Mouse (Mus musculus): ENCODE results near the gene Scn4a.

GRCm38 (mm10) chr11:106290376-106290775, 62.7 kb downstream of the Scn4a start:
- TF ChIP-seq CTCF (IDR thresholded peaks at IDR 0.05; ENCODE audit: low read depth, low read length) (no peak), GATA1 (IDR thresholded peaks at IDR 0.05; ENCODE audit: borderline replicate concordance, low read length) (no peak), TAL1 (conservative IDR thresholded peaks at IDR 0.05; ENCODE audit: low read depth, low read length) (no peak)
